Mouse (Mus musculus) gastrocnemius, adult 8-10 months (tissue): ENCODE results near the gene Fbll1. TPM values are rescaled to one million over a fixed set of nuclear protein-coding genes. Genes with fewer than 3 reads are reported as not detected.
"Not testable (repeated sequence)": the region's sequence is repeated elsewhere in the genome, so short reads cannot be mapped to it uniquely, and the experiment has no call there.

Experiments used
- DNase-seq, 2 experiments: peaks; one replicate each; pipeline ENCODE4 v3.0.0; 2022; ENCODE audit warnings: low spot score in 2 of 2
- total RNA-seq, 4 experiments: library from RNA; stranded (reverse); gene quantifications; 2 replicates each; pipeline ENCODE4 v1.2.4; 2022

The Fbll1 gene
- not detected for total RNA-seq

- no peak for DNase-seq
Observed at GRCm38 (mm10) chr11:35798874-35799273, at the start of gene Fbll1. TSS of gene Fbll1 (minus strand) at chr11:35798884.

GRCm38 (mm10) chr11:35844299-35844698 is 45.6 kb upstream of the Fbll1 start:
- no peak for DNase-seq

GRCm38 (mm10) chr11:35842560-35842959 is 43.9 kb upstream of the Fbll1 start:
- not testable (repeated sequence) for DNase-seq

GRCm38 (mm10) chr11:35841738-35842325 is 43.1 kb upstream of the Fbll1 start:
- no peak for DNase-seq

GRCm38 (mm10) chr11:35840806-35841205 is 42.1 kb upstream of the Fbll1 start:
- not testable (repeated sequence) for DNase-seq

- no peak for DNase-seq
Observed at GRCm38 (mm10) chr11:35840282-35840681, 41.6 kb upstream of the Fbll1 start.

GRCm38 (mm10) chr11:35838345-35839338 is 40.0 kb upstream of the Fbll1 start:
- peak; percentile 83 to 90 for DNase-seq

GRCm38 (mm10) chr11:35837156-35838126 is 38.8 kb upstream of the Fbll1 start:
- DNase-seq, result no peak

- peak; percentile 80 to 86 for DNase-seq
Observed at GRCm38 (mm10) chr11:35834022-35834760, 35.5 kb upstream of the Fbll1 start, which contains the start of gene Rars. TSS of gene Rars (minus strand) at chr11:35834506.

GRCm38 (mm10) chr11:35833270-35833669 is 34.6 kb upstream of the Fbll1 start:
- no peak for DNase-seq

GRCm38 (mm10) chr11:35832139-35832538 is 33.5 kb upstream of the Fbll1 start:
- no peak for DNase-seq

GRCm38 (mm10) chr11:35827714-35828113 is 29.0 kb upstream of the Fbll1 start:
- no peak for DNase-seq

- no peak for DNase-seq
Observed at GRCm38 (mm10) chr11:35816316-35816715, 17.6 kb upstream of the Fbll1 start.

- DNase-seq, result no peak
Observed at GRCm38 (mm10) chr11:35811458-35811857, 12.8 kb upstream of the Fbll1 start.

- no peak for DNase-seq
Observed at GRCm38 (mm10) chr11:35801332-35801731, 2.6 kb upstream of the Fbll1 start.

- DNase-seq, result no peak
Observed at GRCm38 (mm10) chr11:35798495-35798820, 226 bp downstream of the Fbll1 start.

GRCm38 (mm10) chr11:35797751-35798494 is 761 bp downstream of the Fbll1 start:
- no peak for DNase-seq

- not testable (repeated sequence) for DNase-seq
Observed at GRCm38 (mm10) chr11:35792800-35793199, 5.9 kb downstream of the Fbll1 start.

- no peak for DNase-seq
Observed at GRCm38 (mm10) chr11:35788443-35788842, 10.2 kb downstream of the Fbll1 start.

GRCm38 (mm10) chr11:35784537-35784936 is 14.1 kb downstream of the Fbll1 start:
- DNase-seq, result no peak
